Mouse (Mus musculus): ENCODE measurements around the gene Cdon. TPM values are rescaled to one million over a fixed set of nuclear protein-coding genes. Genes with fewer than 3 reads are reported as not detected.

Cdon gene
- total and polyA plus RNA-seq, 3 experiments, result 0.01 to 0.93 TPM; not detected in 1

GRCm38 (mm10) chr9:35539001-35539750 is 118.2 kb downstream of the Cdon start:
- peaks cover 15% of the 10 kb centered on the region; the same call in 1 of the 2 replicates for H3K27me3 ChIP-seq (ENCODE audit: insufficient read depth, low read length)
- ATAC-seq (ENCODE audit: extremely low read depth, insufficient number of reproducible peaks, low FRiP score, poor library complexity, severe bottlenecking), result no peak
- H3K4me1 ChIP-seq (ENCODE audit: insufficient read depth, low read depth, low read length), result peaks cover 3% of the 10 kb centered on the region; the same call in 1 of the 2 replicates
- H3K4me3 ChIP-seq (ENCODE audit: low read depth, low read length), result no peak overlapping the region
- no peak for DNase-seq (ENCODE audit: low spot score)
- no peak for TF ChIP-seq TAL1 (conservative IDR thresholded peaks at IDR 0.05; ENCODE audit: low read depth, low read length)
- TF ChIP-seq CTCF (IDR thresholded peaks at IDR 0.05; ENCODE audit: low read depth, low read length), result no peak
- no peak for TF ChIP-seq GATA2 (IDR thresholded peaks at IDR 0.05; ENCODE audit: borderline replicate concordance, low read depth, low read length)
- TF ChIP-seq GATA1 (IDR thresholded peaks at IDR 0.05; ENCODE audit: borderline replicate concordance, low read length), result no peak
- TF ChIP-seq POLR2AphosphoS5 (IDR thresholded peaks at IDR 0.05; ENCODE audit: insufficient replicate concordance, low read depth, low read length), result no peak
- no peaks in the 10 kb centered on the region for H3K9me3 ChIP-seq (replicated peaks)
- no peaks in the 10 kb centered on the region for H3K36me3 ChIP-seq (replicated peaks)

- Histone ChIP-seq H3K9me3 (replicated peaks) (no peaks in the 10 kb centered on the region), H3K27me3 (ENCODE audit: insufficient read depth, low read length) (peaks cover 18% of the 10 kb centered on the region; the same call in 1 of the 2 replicates), H3K36me3 (replicated peaks) (no peaks in the 10 kb centered on the region), H3K4me3 (ENCODE audit: low read depth, low read length) (no peak overlapping the region), H3K4me1 (ENCODE audit: insufficient read depth, low read depth, low read length) (peaks cover 3% of the 10 kb centered on the region; the same call in 1 of the 2 replicates)
- DNase-seq (ENCODE audit: low spot score) (no peak), ATAC-seq (ENCODE audit: extremely low read depth, insufficient number of reproducible peaks, low FRiP score, poor library complexity, severe bottlenecking) (no peak)
- no peak for TF ChIP-seq POLR2AphosphoS5 (IDR thresholded peaks at IDR 0.05; ENCODE audit: insufficient replicate concordance, low read depth, low read length)
- TF ChIP-seq TAL1 (conservative IDR thresholded peaks at IDR 0.05; ENCODE audit: low read depth, low read length), result no peak
- TF ChIP-seq GATA1 (IDR thresholded peaks at IDR 0.05; ENCODE audit: borderline replicate concordance, low read length), result no peak
- TF ChIP-seq GATA2 (IDR thresholded peaks at IDR 0.05; ENCODE audit: borderline replicate concordance, low read depth, low read length), result no peak
- no peak for TF ChIP-seq CTCF (IDR thresholded peaks at IDR 0.05; ENCODE audit: low read depth, low read length)
Measured at GRCm38 (mm10) chr9:35541024-35541423, 120.1 kb downstream of the Cdon start.

GRCm38 (mm10) chr9:35541488-35541887 is 120.6 kb downstream of the Cdon start:
- H3K9me3 ChIP-seq (replicated peaks), result no peaks in the 10 kb centered on the region
- H3K27me3 ChIP-seq (ENCODE audit: insufficient read depth, low read length), result peaks cover 18% of the 10 kb centered on the region; the same call in 1 of the 2 replicates
- ATAC-seq (ENCODE audit: extremely low read depth, insufficient number of reproducible peaks, low FRiP score, poor library complexity, severe bottlenecking) (peak; percentile 49; the same call in 1 of the 2 replicates), DNase-seq (ENCODE audit: low spot score) (peak; percentile 28)
- H3K4me1 ChIP-seq (ENCODE audit: insufficient read depth, low read depth, low read length), result peaks cover 3% of the 10 kb centered on the region; the same call in 1 of the 2 replicates
- no peak overlapping the region for H3K4me3 ChIP-seq (ENCODE audit: low read depth, low read length)
- TF ChIP-seq GATA2 (IDR thresholded peaks at IDR 0.05; ENCODE audit: borderline replicate concordance, low read depth, low read length), result no peak
- TF ChIP-seq TAL1 (conservative IDR thresholded peaks at IDR 0.05; ENCODE audit: low read depth, low read length), result no peak
- TF ChIP-seq CTCF (IDR thresholded peaks at IDR 0.05; ENCODE audit: low read depth, low read length), result peak; percentile 46; the same call in 1 of the 2 replicates
- H3K36me3 ChIP-seq (replicated peaks), result no peaks in the 10 kb centered on the region

GRCm38 (mm10) chr9:35541941-35542340 is 121.0 kb downstream of the Cdon start:
- H3K36me3 ChIP-seq (replicated peaks), result no peaks in the 10 kb centered on the region
- TF ChIP-seq POLR2AphosphoS5 (IDR thresholded peaks at IDR 0.05; ENCODE audit: insufficient replicate concordance, low read depth, low read length), result no peak
- TF ChIP-seq TAL1 (conservative IDR thresholded peaks at IDR 0.05; ENCODE audit: low read depth, low read length), result no peak
- no peak for TF ChIP-seq GATA2 (IDR thresholded peaks at IDR 0.05; ENCODE audit: borderline replicate concordance, low read depth, low read length)
- TF ChIP-seq CTCF (IDR thresholded peaks at IDR 0.05; ENCODE audit: low read depth, low read length), result no peak
- no peak for TF ChIP-seq GATA1 (IDR thresholded peaks at IDR 0.05; ENCODE audit: borderline replicate concordance, low read length)
- ATAC-seq (ENCODE audit: extremely low read depth, insufficient number of reproducible peaks, low FRiP score, poor library complexity, severe bottlenecking) (no peak), DNase-seq (ENCODE audit: low spot score) (no peak)
- no peak overlapping the region for H3K4me3 ChIP-seq (ENCODE audit: low read depth, low read length)
- peaks cover 3% of the 10 kb centered on the region; the same call in 1 of the 2 replicates for H3K4me1 ChIP-seq (ENCODE audit: insufficient read depth, low read depth, low read length)
- H3K9me3 ChIP-seq (replicated peaks), result no peaks in the 10 kb centered on the region
- H3K27me3 ChIP-seq (ENCODE audit: insufficient read depth, low read length), result peaks cover 18% of the 10 kb centered on the region; the same call in 1 of the 2 replicates

GRCm38 (mm10) chr9:35543099-35543860 is 122.4 kb downstream of the Cdon start:
- ATAC-seq (ENCODE audit: extremely low read depth, insufficient number of reproducible peaks, low FRiP score, poor library complexity, severe bottlenecking) (no peak), DNase-seq (ENCODE audit: low spot score) (no peak)
- no peaks in the 10 kb centered on the region for H3K36me3 ChIP-seq (replicated peaks)
- H3K4me1 ChIP-seq (ENCODE audit: insufficient read depth, low read depth, low read length), result no peaks in the 10 kb centered on the region
- no peaks in the 10 kb centered on the region for H3K9me3 ChIP-seq (replicated peaks)
- H3K4me3 ChIP-seq (ENCODE audit: low read depth, low read length), result no peak overlapping the region
- peaks cover 23% of the 10 kb centered on the region; the same call in 1 of the 2 replicates for H3K27me3 ChIP-seq (ENCODE audit: insufficient read depth, low read length)
- TF ChIP-seq GATA1 (IDR thresholded peaks at IDR 0.05; ENCODE audit: borderline replicate concordance, low read length) (no peak), GATA2 (IDR thresholded peaks at IDR 0.05; ENCODE audit: borderline replicate concordance, low read depth, low read length) (no peak), CTCF (IDR thresholded peaks at IDR 0.05; ENCODE audit: low read depth, low read length) (no peak), TAL1 (conservative IDR thresholded peaks at IDR 0.05; ENCODE audit: low read depth, low read length) (no peak), POLR2AphosphoS5 (IDR thresholded peaks at IDR 0.05; ENCODE audit: insufficient replicate concordance, low read depth, low read length) (no peak)

GRCm38 (mm10) chr9:35544666-35545065 is 123.7 kb downstream of the Cdon start:
- peaks cover 25% of the 10 kb centered on the region; the same call in 1 of the 2 replicates for H3K27me3 ChIP-seq (ENCODE audit: insufficient read depth, low read length)
- H3K36me3 ChIP-seq (replicated peaks), result no peaks in the 10 kb centered on the region
- TF ChIP-seq GATA1 (IDR thresholded peaks at IDR 0.05; ENCODE audit: borderline replicate concordance, low read length) (no peak), TAL1 (conservative IDR thresholded peaks at IDR 0.05; ENCODE audit: low read depth, low read length) (no peak)
- H3K9me3 ChIP-seq (replicated peaks), result no peaks in the 10 kb centered on the region
- H3K4me1 ChIP-seq (ENCODE audit: insufficient read depth, low read depth, low read length), result no peaks in the 10 kb centered on the region
- DNase-seq (ENCODE audit: low spot score), result no peak
- ATAC-seq (ENCODE audit: extremely low read depth, insufficient number of reproducible peaks, low FRiP score, poor library complexity, severe bottlenecking), result no peak
- no peak overlapping the region for H3K4me3 ChIP-seq (ENCODE audit: low read depth, low read length)

All from G1E (cell line).